Mouse (Mus musculus): ENCODE results near the gene 1810046K07Rik.
A peak's percentile ranks its signal among the peaks of the same experiment; 100 is the strongest.

The 1810046K07Rik gene

GRCm38 (mm10) chr9:51305146-51305545 is 23.6 kb downstream of the 1810046K07Rik start:
- no peak for DNase-seq (ENCODE audit: low read depth, low spot score)

DNA sequence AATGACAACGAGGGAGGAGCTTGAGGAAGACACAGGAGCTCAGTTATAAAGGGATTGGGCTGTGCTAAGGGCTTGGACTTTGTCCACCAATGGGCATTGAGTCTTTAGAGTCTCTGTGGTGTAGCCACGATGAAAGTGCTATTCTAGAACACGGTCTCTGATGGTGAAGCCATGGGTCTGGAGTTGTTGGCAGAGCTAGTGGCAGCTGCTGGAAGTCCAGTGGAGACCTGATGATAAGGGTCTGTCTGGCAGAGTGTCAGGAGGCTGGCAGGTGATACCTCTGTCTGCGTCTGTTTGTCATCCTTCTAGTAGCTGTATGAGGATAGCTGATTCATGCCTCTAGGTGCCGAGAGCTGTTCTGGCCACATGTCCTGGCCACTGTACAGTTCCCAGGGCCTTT is 24.7 kb downstream of the 1810046K07Rik start:
- no peak for DNase-seq (ENCODE audit: low read depth, low spot score)

- no peak for DNase-seq (ENCODE audit: low read depth, low spot score)
Measured at GRCm38 (mm10) chr9:51293541-51293940, 35.2 kb downstream of the 1810046K07Rik start.

DNA sequence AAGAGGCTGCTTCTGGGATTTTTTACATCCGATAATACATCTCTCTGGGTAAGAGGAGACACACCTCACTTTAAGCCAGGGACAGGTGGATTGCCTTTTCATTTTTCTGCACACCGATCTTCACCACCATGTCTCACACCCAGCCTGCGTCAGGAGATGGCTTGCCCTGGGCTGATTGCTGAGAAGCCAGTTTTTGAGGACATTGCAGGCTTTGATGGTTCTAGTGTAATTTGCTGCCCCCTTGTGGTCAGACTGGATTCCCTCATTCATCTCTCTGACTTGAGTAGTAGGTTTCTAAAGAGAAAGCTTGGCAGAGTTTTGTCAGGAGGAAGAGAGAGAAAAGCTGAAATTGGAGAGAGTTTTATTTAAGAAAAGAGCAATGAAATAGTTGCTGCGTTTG is 36.0 kb downstream of the 1810046K07Rik start:
- peak; percentile 88 for DNase-seq (ENCODE audit: low read depth, low spot score)

- DNase-seq (ENCODE audit: low read depth, low spot score): no peak
Measured at GRCm38 (mm10) chr9:51290980-51291379, 37.7 kb downstream of the 1810046K07Rik start.

DNA sequence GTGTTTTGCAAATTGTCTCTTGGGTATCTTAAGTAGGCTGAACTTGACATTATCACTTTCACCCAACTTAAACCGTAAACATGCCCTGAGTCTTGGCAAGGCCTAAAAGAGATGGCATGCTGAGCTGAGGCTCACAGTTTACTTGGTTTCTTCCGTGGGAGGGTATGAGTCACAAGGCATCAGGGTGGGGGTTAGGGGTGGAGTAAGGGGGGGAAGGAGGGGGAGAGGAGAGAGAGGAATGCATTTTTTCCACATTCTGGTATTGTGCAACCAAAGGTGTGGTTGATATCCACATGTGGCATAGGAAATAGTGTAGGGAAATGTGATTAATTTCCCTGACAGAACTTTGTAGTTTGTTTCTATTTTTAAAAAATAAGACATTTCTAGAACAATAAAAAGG is 42.6 kb downstream of the 1810046K07Rik start:
- DNase-seq (ENCODE audit: low read depth, low spot score): peak; percentile 24

DNA sequence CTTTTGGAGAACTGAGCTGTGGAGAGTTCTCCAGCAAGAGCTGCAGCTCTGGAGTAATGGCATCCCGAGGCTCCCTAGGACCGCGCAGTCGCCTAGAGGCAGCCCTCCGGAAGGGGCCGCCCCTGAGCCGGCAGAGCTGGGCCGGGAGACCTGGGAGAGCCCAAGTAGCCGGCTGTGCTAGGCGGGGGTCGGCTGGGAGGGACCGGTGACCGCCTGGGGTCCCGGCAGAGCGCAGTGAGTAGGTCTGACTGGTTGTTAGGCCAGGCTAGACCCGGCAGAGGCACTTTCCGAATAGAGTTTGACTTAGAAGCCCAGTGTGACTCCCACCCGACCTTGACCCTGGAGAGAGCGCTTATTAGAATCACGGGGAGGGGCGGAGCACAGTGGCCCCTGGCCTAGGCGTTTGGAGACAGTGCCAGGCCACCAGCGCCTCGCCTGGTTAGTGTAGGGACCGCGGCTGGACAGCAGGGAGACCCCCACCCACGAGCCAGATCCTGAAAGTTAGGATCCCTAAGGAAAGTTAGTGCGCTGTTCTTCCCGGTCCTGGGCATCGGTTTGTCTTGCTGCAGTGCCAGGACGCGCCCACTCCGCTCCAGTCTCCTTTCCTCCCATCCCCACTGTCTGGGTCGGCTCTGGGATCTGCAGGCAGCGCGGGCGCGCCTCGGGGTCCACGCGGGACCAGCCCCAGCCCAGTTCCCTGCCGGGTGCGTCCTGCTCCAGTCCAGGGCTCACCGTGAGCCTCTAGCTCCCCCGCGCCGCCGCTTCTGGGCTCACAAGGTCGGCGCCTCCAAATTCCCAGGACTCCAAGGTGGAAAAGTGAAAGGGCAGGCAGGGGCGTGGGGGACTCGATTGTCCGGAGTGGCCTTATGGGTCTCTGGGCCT is 50.0 kb downstream of the 1810046K07Rik start, which contains the start of gene Colca2:
Gene Colca2, minus strand, starts transcription at position 70 of the 882 bp plus-strand sequence.
- peak; percentile 57 for DNase-seq (ENCODE audit: low read depth, low spot score)

- no peak for DNase-seq (ENCODE audit: low read depth, low spot score)
Measured at GRCm38 (mm10) chr9:51277834-51278498, 50.8 kb downstream of the 1810046K07Rik start.

GRCm38 (mm10) chr9:51274678-51275077 is 54.0 kb downstream of the 1810046K07Rik start:
- DNase-seq (ENCODE audit: low read depth, low spot score): no peak

GRCm38 (mm10) chr9:51273581-51274154 is 55.0 kb downstream of the 1810046K07Rik start:
- no peak for DNase-seq (ENCODE audit: low read depth, low spot score)

DNA sequence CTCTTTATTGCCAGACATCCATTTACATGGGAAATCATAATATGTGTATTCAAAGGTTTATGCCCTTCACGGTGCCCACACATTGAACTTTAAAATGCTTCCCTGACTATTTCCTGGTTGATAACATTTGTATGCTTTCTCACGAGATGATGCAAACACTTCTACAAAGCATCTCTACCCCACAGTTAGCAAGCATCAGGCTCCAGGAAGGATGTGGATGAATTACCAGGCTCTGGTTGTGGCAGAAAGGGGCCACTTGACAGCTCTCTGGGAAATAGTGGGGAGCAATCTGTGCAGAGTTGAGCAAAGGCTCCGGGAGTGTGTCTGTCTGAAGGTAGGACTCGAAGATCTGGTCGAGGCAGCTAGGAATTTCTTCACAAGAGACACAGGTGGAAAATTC is 56.6 kb downstream of the 1810046K07Rik start:
- no peak for DNase-seq (ENCODE audit: low read depth, low spot score)

DNA sequence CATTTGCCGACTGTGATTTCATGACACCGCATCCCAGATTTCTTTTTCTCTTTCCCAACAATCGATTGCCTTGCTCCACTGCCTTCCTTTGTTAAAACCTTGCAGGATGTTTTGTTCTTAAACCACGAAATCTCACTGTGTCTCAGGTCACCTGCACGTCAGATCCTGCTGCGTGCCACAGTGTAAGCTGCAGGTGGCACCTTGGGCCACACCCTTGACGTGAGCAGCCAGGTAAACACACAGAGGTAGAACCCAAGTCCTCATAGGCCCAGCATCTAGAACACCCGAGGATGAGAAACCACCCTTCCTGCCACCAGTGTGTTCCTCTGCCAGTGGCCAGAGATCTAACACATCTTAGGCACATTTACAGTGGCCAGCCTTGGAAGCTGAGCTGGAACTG is 57.6 kb downstream of the 1810046K07Rik start:
- no peak for DNase-seq (ENCODE audit: low read depth, low spot score)

DNA sequence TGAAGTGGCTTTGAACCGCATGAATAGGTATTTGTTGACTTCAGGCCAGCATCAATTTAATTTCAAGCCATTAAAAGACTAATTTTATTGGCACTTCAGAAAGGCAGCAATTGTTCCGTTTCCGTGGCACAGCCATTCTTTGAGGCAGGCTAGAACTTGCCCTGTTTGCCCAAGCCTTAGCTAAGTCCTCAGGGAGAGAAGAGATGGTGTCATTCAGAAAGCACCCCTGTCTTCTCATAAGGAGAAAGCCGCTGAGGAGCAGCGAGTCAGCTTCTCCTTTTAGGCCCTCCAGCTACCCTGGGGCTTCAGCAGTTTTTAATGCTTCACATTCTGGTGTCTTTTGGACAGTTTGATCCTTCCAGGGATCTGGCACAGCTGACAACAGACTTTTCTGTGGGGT is 59.9 kb downstream of the 1810046K07Rik start:
- DNase-seq (ENCODE audit: low read depth, low spot score): no peak

DNA sequence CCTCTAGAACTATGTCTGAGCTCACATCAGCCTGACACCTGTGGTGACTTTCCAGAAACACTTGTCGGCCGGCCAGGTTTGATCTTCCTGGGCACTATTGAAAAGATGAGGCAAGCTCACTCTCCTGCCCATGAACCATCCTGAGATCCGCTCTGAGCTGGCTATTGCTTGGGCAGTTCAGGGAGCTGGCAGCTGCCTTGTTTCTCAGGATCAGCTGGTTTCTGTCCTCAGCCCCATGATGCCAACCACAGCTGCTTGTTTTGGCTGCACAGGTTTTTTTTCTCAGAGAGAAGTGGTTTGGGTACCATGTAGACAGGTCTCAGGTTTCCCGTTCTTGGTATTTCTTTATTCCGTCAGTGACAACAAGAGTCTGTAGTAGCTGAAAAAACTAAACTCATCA is 70.3 kb downstream of the 1810046K07Rik start:
- no peak for DNase-seq (ENCODE audit: low read depth, low spot score)

GRCm38 (mm10) chr9:51256780-51257502 is 71.8 kb downstream of the 1810046K07Rik start:
- no peak for DNase-seq (ENCODE audit: low read depth, low spot score)
